Mouse (Mus musculus): Measurements from ENCODE around the gene Arl4c.

Gene Arl4c

GRCm38 (mm10) chr1:88700961-88701861 lies 810 bp downstream of the Arl4c start:
- peak; percentile 25 to 36 for DNase-seq (ENCODE audit: low spot score in 2 of 2)

DNA sequence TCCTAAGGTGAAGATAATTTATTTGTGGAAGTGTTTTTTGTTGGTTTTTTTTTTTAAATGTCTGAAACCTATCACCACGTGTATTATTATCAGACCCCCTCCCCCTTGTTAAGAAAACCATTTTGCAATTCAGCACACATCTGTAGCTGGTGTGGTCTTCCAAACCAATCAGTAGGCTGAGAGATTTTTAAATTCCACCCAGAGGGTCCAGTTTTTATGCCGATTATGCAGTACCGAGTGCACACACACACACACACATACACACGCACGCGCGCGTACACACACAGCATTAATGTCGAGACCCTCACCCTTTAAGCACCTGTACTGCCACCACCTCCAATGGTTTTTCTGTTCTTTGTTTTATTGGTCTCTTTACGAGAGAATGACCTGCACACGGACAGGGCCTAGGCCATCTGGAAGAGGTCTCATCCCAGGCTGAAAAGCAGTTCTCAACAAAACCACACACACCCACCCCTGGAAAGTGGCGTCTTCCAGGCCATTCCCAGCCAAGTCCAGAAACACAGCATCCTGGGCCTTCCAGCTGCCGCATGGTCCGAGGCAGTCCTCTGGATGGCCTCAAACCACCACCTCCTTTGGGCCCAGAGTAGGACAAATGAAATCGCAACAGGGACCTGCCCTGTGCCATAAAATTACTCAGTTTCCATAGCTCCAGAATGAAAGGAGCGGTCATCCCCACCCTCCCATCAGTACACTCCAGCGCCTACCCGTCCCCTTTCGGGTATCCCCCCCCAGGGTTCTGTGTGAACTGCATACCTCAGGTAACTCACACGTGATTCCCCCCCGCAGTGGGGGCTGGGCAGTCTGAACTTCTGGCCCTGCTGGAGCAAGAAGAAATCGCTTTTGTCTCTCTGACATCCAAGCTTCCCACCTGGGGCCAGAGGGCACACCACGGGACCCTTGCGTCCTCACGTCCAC lies 1.9 kb downstream of the Arl4c start:
- DNase-seq (ENCODE audit: low spot score in 2 of 2): no peak

- DNase-seq (ENCODE audit: low spot score in 2 of 2): no peak
Measured at GRCm38 (mm10) chr1:88699401-88699800, 2.6 kb downstream of the Arl4c start.

DNA sequence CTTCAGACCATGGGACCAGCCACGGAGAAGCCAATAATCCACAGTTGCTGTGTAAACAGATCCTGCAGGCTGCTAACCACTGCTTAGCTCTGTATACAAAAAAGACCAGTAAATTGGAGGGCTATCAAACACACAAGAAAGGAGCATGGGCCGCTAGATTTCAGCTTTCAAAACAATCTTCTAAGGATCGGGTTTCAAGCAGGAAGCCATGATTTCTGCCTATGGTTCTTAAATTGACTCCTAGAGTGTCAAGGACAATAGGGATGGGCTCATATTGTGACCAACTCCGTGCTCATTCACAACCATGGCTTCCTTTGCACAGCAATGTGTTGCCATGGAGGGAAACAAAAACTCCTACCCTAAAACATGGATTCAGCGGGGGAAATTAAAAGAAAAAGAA lies 3.1 kb downstream of the Arl4c start:
- DNase-seq (ENCODE audit: low spot score in 2 of 2): no peak

- no peak for DNase-seq (ENCODE audit: low spot score in 2 of 2)
Measured at GRCm38 (mm10) chr1:88698131-88698530, 3.9 kb downstream of the Arl4c start.

DNA sequence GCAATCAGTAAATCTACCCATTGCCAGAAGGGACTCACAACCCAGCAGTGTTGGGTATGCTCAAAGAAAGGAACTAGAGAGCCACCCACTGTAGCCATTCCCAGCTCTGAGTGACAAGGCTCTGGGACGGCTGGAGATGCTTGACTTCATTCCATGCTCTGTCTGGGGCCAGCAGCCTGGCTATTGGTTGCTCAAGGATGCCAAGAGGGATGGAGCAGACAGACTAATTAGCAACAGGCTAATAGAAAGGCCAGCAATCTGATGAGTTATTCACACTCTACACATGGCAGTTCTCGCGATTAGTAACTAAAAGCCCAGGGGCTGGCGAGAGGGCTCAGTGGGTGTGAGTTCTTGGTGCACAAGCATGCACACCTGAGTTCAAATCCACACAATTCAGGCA lies 5.6 kb downstream of the Arl4c start:
- DNase-seq (ENCODE audit: low spot score in 2 of 2): no peak

DNA sequence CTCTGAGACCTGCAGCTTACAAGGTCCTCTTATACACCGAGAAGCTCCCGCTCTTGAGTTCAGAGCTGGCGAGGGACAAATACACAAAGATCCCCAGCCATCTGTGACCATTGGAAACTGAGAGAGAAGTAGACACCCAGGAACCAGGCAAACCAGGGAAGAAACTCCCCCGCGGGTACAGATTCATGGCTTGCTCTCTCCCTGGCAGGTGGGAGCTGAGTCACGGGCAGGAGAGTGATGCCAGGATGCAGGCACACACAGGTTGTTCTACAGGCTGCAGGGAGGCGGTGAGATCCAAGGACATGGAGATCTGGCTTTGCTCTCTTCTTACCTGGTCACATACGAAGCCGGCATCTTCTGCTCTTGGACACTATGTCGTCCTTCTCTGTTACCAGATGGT lies 7.7 kb downstream of the Arl4c start:
- no peak for DNase-seq (ENCODE audit: low spot score in 2 of 2)

GRCm38 (mm10) chr1:88692293-88692827 lies 9.7 kb downstream of the Arl4c start:
- no peak for DNase-seq (ENCODE audit: low spot score in 2 of 2)

DNA sequence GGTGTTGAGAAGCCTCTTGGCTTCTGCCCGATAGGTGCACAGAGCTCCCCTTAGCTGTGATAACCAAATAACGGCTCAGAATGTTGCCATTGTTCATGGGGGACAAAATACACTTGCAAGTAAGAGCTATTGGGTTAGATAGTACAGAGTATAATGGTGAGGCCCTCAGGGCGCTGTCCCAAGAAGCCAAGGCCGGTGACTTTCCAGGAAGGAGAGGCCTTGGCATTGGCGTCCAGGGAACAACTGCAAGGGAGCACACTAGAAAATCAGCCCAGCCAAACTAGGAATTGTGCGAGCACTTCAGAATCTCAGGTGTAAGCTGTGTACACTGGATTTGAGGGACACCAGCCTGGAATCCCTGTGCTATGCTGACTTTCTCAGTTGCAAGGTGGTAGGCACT lies 11.4 kb downstream of the Arl4c start:
- no peak for DNase-seq (ENCODE audit: low spot score in 2 of 2)

DNA sequence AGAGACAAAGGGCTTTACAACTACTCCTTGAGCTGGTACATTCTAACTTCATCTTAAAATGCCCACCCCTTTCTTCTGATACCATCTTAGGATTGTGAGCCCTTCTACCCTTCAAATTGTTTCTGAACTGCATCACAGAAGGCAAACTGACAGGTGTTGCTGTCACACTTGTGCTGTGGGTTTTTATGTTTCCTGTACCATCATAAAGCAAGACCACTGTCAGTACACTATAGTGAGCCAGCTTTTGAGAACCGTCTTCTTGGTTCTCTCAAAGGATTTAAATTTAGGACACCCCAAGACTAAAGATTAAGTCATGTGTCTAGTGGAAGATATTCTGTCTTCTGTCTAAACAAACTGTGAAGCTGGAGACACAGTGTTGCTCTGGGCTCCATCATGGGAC lies 17.3 kb downstream of the Arl4c start:
- no peak for DNase-seq (ENCODE audit: low spot score in 2 of 2)

- no peak for DNase-seq (ENCODE audit: low spot score in 2 of 2)
Measured at GRCm38 (mm10) chr1:88681596-88681995, 20.4 kb downstream of the Arl4c start.

DNA sequence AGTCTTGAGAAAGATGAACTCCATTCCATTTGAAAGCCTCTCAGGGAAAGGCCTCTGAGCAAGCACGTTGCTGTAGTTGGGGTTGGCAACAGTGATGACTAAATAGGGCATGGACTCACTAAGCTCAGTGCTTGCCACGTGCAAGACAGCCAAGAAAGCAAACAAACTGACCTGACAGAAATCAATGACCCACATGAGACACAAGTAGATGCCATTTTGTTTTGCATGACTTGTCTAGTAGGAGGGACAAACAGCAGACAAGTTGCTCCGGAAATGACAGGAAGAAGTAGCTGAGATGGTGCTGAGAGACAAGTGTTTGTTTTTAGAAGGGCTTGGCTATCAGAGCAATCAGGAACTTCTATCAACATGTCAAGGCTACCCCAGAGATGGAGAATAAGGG lies 21.2 kb downstream of the Arl4c start:
- no peak for DNase-seq (ENCODE audit: low spot score in 2 of 2)

DNA sequence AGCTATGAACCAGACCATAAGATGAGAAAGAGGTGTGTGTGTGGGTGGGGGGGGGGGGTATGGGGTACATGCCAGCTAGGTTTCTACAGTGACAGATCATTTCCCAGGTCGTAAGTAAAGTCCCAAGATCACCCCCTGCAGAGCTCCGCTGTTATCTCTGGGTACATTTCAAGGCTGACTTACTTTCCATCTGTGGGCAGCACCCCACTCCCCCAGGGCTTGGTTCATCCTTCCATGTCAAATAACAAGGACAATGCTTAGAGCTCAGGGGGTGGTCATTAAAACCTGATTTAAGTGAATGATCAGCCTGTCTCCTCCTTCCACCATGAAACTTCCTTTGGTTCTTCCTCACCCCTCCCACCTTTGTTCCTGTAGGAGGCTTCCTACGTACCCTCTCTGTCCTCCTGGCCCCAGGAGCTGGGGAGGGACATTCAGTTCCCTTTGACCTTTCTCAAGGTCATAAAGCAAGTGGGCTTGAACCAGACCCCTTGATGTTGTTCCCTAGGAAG lies 23.7 kb downstream of the Arl4c start:
- no peak for DNase-seq (ENCODE audit: low spot score in 2 of 2)

GRCm38 (mm10) chr1:88670807-88671206 lies 31.2 kb downstream of the Arl4c start:
- DNase-seq (ENCODE audit: low spot score in 2 of 2): no peak

DNA sequence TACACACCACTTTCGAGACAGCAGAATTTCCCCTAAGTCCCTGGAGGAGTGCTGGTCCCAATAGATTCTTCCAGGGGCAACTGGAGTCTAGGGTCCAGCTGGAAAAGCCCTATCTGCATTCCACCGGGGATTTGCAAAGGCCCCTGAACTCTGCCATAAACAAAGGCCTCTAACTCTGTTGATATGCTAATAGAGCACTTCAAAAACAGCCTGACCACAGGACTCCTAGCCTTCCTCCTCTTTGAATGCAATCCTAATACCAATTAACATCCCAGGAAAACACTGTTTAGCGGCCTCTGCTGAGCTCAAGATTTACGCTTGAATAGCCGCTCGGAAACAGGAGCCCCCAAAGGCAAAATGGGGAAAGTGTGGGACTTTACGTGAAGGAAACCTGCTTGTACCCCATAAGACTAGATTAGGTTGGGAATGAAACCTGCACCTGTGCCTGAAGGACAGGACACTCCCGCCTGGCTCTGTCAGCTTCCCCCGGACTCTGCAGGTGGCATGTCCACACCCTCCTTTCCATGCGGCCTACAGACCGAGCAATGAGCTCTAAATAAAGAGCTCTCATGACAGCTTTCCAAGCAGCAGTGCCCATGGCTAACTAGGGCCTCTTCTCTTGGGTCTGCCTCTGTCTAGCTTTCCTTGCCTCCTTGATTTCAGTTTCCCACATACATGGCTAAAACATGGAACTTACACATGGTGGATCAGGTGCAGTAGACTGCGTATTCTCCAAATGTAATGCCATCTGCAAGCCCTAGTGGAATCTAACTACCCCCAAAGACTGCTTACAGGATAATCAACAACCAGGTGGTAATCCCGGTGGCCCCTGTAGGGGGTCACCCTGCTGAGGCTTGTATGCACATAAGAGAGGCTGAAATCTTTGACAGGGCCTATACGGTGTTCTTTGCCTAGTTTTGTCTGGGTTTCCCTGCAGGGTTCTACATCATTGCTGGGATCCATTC lies 32.9 kb downstream of the Arl4c start:
- DNase-seq (ENCODE audit: low spot score in 2 of 2): no peak

GRCm38 (mm10) chr1:88668353-88668752 lies 33.7 kb downstream of the Arl4c start:
- no peak for DNase-seq (ENCODE audit: low spot score in 2 of 2)

GRCm38 (mm10) chr1:88664623-88665022 lies 37.4 kb downstream of the Arl4c start:
- DNase-seq (ENCODE audit: low spot score in 2 of 2): no peak

GRCm38 (mm10) chr1:88662736-88663135 lies 39.3 kb downstream of the Arl4c start:
- no peak for DNase-seq (ENCODE audit: low spot score in 2 of 2)

DNA sequence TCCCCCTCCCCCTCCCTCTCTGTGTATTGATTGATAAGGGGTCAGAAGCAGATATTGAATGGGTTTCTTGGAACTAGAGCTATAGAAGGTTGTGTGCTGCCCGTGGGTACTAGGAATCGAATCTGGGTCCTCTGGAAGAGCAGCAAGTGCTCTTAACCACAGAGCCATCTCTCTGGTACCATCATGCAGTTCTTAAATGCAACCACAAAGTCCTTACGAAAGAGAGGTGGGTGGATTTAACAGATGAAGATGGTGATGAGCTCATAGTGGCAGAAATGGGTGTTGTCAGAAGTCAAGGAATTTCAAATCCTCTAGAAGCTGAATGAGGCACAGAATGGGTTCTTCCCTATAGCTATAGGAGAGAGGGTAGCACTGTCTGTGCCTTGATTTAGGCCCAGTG lies 40.8 kb downstream of the Arl4c start:
- DNase-seq (ENCODE audit: low spot score in 2 of 2): no peak

DNA sequence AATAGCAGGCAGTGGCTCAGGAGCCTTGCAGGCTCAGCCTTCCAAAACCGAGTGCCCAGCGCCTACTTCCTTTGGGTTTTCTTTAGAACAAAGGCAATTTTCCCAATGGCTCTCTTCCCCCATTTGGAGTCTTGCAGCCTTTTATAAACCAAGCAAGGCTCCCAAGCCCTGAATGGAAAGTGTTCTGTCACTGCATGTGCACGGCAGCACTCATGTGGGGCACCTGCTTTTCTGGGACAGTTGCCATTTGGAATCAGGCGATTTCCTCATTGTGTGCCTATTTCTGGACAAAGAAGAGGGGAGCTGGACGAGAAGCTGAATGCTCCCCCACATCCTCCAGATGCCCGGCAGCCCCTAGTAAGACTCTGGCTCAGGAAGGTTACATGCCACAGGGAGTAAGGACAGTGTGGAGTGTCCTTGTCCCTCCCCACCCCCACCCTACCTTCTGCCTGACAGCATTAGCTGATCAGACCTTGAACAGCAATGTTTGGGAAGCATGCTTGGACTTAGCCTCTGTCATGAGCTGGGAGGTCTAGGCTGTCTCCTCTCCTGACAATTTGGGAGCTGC lies 43.6 kb downstream of the Arl4c start:
- DNase-seq (ENCODE audit: low spot score in 2 of 2): no peak

- DNase-seq (ENCODE audit: low spot score in 2 of 2): no peak
Measured at GRCm38 (mm10) chr1:88656096-88656480, 45.9 kb downstream of the Arl4c start.

Data from urinary bladder, postnatal 36 days (tissue).